Mouse (Mus musculus): Measurements from ENCODE around the gene Ccdc92b.

GRCm38 (mm10) chr11:74647966-74648365 lies 28.6 kb downstream of the Ccdc92b start:
- TF ChIP-seq POLR2A (IDR thresholded peaks at IDR 0.05; ENCODE audit: borderline replicate concordance, extremely low read depth, insufficient read depth, insufficient read length, poor library complexity, severe bottlenecking) (no peak), CTCF (IDR thresholded peaks at IDR 0.05; ENCODE audit: borderline replicate concordance, extremely low read depth, insufficient read depth, insufficient read length) (no peak)
